Mouse (Mus musculus): ENCODE results near the gene Cdk19. TPM values are rescaled to one million over a fixed set of nuclear protein-coding genes. Genes with fewer than 3 reads are reported as not detected.

The Cdk19 gene
- total RNA-seq, 2 experiments from 2014 or later: 48.3 to 50.8 TPM

- intact Hi-C loops (cut with DNase I): loop anchor here (5.0 kb wide), 1 partner anchor 90 kb away; the partner anchor contains the start of gene Gtf3c6
- DNase-seq (ENCODE audit: low spot score in 2 of 2): no peak
Measured at GRCm38 (mm10) chr10:40347461-40347954, 8.1 kb downstream of the Cdk19 start.

DNA sequence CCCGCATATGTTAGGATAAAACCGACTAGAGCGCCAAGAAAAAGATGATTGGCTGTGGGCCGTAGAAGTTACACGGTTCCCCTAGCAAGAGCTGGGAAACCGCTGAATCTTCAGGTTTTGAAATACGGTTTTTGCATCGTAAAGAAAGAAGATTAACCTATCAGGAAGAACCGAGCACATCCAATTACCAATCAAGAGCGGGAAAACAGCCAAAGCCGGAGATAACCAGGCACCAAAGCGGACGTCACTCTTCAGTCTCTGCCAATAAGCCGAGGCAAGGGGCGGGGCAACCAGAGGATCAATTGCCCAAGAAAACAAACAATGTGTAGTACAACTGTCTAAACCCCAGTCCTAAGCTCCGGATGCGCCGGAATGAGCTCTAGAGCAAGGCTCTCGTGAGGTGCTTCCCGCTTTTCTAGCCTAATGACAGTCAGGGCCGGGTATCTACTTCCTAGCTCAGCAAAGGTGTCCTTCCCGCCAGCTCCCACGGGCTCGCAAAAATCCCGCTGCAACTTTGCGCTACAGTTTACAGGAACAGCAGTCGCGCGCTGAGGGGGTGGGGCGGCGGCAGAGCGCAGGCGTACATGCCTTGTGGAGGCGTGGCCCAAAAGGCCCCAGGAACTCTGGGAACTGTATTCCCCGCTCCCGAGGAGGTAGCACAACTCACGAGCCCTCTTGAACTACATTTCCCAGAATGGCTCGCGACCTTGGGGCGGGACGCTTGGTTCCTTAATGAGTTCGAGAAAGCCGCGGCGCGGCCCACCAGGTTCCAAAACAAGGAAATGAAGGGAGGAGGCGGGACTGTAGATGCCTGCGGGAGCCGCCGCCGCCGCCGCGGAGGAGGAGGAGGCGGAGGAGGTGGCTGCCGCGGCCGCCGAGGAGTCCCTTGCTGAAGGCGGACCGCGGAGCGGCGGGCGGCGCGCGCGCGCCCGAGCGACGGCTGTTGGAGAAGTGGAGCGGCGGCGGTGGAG is 9.5 kb downstream of the Cdk19 start:
- intact Hi-C loops (cut with DNase I): loop anchor here (1.0 to 5.0 kb wide), 4 partner anchors 47 to 176 kb away; partner anchors contain the start of genes Amd1 and Gtf3c6
- peak; percentile 96 to 99 for DNase-seq (ENCODE audit: low spot score in 2 of 2)

GRCm38 (mm10) chr10:40349631-40350177 is 10.3 kb downstream of the Cdk19 start:
- peak; percentile 36 to 56 for DNase-seq (ENCODE audit: low spot score in 2 of 2)
- intact Hi-C loops (cut with DNase I): loop anchor here (1.0 to 5.0 kb wide), 4 partner anchors 47 to 175 kb away; partner anchors contain the start of genes Amd1 and Gtf3c6

DNA sequence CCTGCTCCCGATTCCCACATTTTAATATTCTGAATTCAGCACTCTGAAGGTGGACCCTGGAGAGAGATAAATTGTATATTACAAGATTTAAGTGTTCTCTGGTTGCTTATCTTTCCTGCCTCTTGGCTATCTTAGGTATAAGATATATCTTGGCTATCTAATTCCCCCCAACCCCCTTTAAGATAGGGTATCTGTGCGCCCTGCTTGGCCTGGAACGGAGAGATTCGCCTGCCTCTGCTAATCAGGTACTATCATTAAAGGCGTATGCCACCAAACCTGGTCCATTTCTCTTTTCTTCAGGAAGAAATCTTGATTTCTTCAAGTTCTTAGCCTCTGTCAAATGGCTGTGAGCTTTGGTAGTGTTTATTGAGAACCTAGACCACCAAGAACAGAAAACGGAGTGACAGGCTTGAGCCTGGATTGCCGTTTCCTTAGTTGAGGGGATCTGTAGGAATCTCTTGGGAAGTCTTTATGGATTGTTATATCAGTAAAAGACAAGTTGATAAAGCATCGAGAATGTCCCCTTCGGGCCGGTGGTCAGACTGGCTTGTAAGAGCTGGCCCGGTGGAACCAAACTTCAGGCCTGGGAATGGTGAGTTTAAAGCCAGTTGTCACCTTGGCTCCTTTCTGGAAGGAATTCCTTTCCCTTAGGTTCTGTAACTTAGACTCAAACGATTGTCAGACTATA is 11.0 kb downstream of the Cdk19 start:
- intact Hi-C loops (cut with DNase I): no loop called here
- no peak for DNase-seq (ENCODE audit: low spot score in 2 of 2)

- no peak for DNase-seq (ENCODE audit: low spot score in 2 of 2)
- intact Hi-C loops (cut with DNase I): no loop called here
Measured at GRCm38 (mm10) chr10:40351156-40351555, 11.8 kb downstream of the Cdk19 start.

GRCm38 (mm10) chr10:40354081-40354480 is 14.7 kb downstream of the Cdk19 start:
- DNase-seq (ENCODE audit: low spot score in 2 of 2): no peak
- intact Hi-C loops (cut with DNase I): no loop called here

DNA sequence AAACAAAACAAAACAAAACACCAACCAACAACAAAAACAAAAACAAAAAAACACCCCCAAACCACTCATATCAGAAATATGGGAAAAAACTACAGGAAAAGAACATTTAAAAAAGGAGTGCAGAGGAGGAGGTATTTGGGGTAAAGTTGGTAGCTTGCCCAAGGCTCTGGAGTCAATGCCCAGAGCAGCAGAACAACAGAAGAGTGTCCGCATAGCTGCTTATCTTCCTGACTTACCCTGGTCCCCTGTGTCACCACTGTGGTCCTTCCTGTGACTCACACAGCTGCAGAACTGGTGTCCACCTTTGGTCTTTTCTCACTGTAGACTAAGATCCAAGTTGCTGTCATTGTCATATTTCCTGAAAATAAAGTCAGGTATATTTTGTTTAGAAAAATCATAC is 15.2 kb downstream of the Cdk19 start:
- intact Hi-C loops (cut with DNase I): no loop called here

GRCm38 (mm10) chr10:40358166-40358565 is 18.8 kb downstream of the Cdk19 start:
- peak in 1 of 2 experiments; percentile 35 for DNase-seq (ENCODE audit: low spot score in 2 of 2)
- intact Hi-C loops (cut with DNase I): no loop called here

More for the DNA sequence above, 15.2 kb downstream of the Cdk19 start:
- no peak for DNase-seq (ENCODE audit: low spot score in 2 of 2)

GRCm38 (mm10) chr10:40359131-40359530 is 19.8 kb downstream of the Cdk19 start:
- intact Hi-C loops (cut with DNase I): no loop called here
- DNase-seq (ENCODE audit: low spot score in 2 of 2): no peak

DNA sequence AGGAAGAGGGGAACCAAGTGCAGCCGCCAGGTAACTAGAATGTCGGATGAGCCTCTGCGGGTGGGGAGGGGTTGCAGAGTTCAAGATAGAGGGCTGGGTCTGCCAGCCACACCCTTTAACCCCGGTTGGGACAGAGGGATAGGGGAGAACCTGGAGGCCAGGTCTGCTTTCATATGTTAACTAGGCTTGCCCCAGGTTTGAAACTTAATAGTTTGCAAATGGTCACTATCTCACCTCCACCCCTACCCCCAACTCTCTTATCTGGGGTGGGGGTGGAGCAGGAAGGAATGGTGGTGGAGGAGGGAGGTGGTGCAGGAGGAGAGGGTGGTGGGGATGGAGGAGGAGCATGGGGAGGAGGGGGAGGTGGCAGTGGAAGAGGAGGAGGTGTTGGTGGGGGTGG is 23.6 kb downstream of the Cdk19 start:
- DNase-seq (ENCODE audit: low spot score in 2 of 2): no peak
- intact Hi-C loops (cut with DNase I): no loop called here

DNA sequence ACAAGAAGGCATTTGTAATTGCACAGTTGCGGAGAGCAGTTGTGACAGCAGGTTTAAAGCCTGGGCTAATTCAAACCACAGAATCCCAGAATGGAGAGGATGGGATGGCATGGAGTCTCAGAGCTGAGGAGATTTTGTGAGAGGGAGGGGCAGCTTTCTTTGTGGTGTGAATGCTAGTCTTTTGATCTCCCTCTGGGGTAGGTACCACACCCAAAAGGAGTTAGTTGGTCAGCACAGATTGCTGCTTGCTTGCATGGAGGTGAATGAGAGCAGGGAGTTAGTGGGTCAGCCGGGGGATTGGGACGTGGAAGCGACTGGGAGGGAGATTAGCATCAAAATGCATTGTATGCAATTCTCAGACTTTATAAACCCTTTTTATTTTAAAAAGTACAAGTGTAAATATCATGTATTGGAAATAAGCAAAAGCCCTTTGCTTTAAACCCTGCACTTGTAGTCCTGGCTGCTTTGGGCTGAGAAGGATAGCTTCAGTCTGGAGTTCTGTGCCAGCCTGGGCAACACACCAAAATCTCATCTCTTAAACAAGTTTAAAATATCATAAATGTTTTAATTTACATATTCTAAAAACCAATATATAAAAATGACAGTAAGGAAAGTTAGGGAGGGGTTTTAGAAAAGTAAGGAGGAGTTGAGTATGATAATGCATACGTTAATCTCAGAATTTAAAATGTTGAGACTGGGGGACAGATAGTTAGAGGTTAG is 25.4 kb downstream of the Cdk19 start:
- DNase-seq (ENCODE audit: low spot score in 2 of 2): peak in 1 of 2 experiments; percentile 50
- intact Hi-C loops (cut with DNase I): no loop called here

GRCm38 (mm10) chr10:40365991-40366390 is 26.6 kb downstream of the Cdk19 start:
- no peak for DNase-seq (ENCODE audit: low spot score in 2 of 2)
- intact Hi-C loops (cut with DNase I): no loop called here

DNA sequence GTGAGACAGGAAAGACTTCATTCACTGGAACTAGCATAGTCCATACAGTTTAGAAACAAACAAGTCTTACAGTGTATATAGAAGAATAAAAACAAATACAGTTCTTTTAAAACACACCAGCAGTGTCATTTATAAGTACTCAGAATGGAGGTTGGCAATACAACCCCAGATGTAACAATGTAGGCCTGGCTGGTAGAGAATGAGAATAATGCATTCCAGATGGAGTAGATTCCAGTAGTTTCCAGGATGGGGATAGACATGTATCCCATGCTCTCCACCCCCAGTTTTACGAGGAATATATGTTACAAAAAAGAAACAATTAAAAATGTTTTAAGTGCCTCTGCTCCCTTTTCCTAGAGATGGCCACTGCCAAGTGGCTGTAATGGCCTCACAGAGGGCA is 29.2 kb downstream of the Cdk19 start:
- no peak for DNase-seq (ENCODE audit: low spot score in 2 of 2)
- intact Hi-C loops (cut with DNase I): no loop called here

GRCm38 (mm10) chr10:40370156-40370555 is 30.8 kb downstream of the Cdk19 start:
- intact Hi-C loops (cut with DNase I): loop anchor here (5.0 kb wide), 1 partner anchor 152 kb away; no protein-coding TSS in a partner anchor

DNA sequence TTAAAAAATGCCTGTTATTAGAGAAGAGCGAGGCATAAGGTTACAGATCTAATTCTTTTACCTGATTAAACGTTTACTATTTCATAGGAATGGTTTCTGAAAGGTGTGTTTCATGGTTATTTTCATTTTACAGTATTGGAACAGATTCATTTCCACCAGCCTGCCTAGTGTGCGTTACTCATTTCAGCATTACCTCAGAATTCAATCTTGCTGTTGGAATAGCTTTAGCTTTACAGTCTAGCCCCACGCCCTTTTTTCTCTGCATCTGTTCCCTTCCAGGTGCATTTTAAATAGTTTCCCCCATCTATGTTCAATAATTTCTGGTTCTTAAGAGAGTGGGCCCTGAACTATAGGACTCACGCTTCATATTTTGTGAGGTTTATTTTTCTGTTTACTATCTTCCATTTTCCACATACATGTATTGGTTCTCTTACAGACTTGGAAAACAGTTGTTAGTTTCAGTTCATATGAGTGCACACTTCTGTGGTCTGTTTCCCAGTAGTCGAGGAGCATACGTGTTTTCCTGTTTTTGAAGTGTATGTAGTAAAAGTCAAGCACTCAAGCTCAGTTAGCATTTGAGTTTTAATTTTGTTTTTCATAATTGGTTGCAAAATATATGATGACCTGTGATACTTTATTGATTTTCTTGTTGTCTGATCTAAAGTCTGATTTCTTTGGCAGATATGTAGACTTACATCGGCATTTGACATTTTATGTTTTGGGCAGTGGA is 32.0 kb downstream of the Cdk19 start:
- intact Hi-C loops (cut with DNase I): loop anchor here (5.0 kb wide), 1 partner anchor 151 kb away; no protein-coding TSS in a partner anchor

More at GRCm38 (mm10) chr10:40370156-40370555, 30.8 kb downstream of the Cdk19 start:
- DNase-seq (ENCODE audit: low spot score in 2 of 2): no peak

DNA sequence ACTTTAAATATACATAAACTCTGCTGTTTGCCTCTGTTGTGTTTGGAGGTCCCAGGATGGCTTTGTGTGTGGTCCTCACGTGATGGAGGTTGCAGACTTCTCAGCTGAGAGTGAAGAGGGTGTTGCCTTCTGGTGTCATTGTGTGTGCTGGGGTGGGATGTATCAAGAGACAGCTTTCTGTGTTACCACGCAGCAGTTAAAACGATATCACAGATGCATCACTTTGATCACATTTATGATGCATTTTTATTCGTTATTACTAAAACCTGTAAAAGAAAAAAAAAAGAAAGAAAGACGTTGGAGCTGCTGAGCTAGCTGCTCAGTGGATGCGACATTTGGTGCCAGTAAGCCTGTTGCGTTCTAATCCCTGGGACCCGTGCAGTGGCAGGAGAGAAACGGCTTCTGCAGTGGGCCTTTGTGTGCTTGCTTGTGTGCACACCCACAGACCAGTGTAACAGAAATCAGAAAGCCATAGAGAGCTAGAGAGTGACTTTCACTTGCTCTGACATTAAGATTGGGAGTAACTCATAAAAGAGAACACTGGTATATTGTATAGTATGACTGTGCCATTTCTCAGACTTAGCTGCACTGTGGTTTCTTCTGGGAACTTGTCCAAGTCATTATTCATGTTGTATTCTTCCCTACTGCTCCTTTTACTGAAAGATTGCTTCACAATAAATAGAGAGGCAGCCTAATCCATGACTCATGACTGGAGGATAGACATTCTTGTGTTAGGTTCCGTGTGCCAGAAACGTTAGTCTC is 32.7 kb downstream of the Cdk19 start:
- peak; percentile 38 to 79 for DNase-seq (ENCODE audit: low spot score in 2 of 2)
- intact Hi-C loops (cut with DNase I): loop anchor here (5.0 kb wide), 1 partner anchor 150 kb away; no protein-coding TSS in a partner anchor

More for the DNA sequence above, 32.0 kb downstream of the Cdk19 start:
- no peak for DNase-seq (ENCODE audit: low spot score in 2 of 2)

- DNase-seq (ENCODE audit: low spot score in 2 of 2): no peak
- intact Hi-C loops (cut with DNase I): loop anchor here (5.0 kb wide), 1 partner anchor 149 kb away; no protein-coding TSS in a partner anchor
Measured at GRCm38 (mm10) chr10:40373749-40374148, 34.4 kb downstream of the Cdk19 start.

Data from left cerebral cortex, postnatal 25 days (tissue).